8 mouse cellular contexts compared by ENCODE assay signal in genomic region chr7:92903360-92904038, GRCm38 (mm10). TPM values are rescaled to one million over a fixed set of nuclear protein-coding genes. Genes with fewer than 3 reads are reported as not detected.
DNase-seq lines count a peak whose midpoint lies in the region; ATAC-seq lines count a peak whose summit lies in the region.

No protein-coding gene starts in this region.

- H3K9ac ChIP-seq in limb, embryonic 11.5 days (ENCODE audit: low read length), result no peak overlapping the region
- no peak overlapping the region for H3K9ac ChIP-seq in midbrain, embryonic 14.5 days (replicated peaks; ENCODE audit: low read length)

- H3K4me1 ChIP-seq in limb, embryonic 11.5 days (ENCODE audit: control insufficient read depth, insufficient read depth, low read length), result peaks cover 7% of the 10 kb centered on the region; the same call in 1 of the 2 replicates
- H3K4me1 ChIP-seq in midbrain, embryonic 14.5 days (ENCODE audit: control insufficient read depth, insufficient read depth, low read length), result no peaks in the 10 kb centered on the region

- H3K4me3 ChIP-seq in limb, embryonic 11.5 days (ENCODE audit: low read depth, low read length), result no peak overlapping the region
- H3K4me3 ChIP-seq in midbrain, embryonic 14.5 days (replicated peaks; ENCODE audit: low read depth, low read length), result no peak overlapping the region

- H3K27ac ChIP-seq in limb, embryonic 11.5 days (replicated peaks; ENCODE audit: low read depth, low read length), result no peak overlapping the region
- H3K27ac ChIP-seq in midbrain, embryonic 14.5 days (replicated peaks; ENCODE audit: low read depth, low read length), result no peak overlapping the region

- 51% methylated on average over 7 of the region's 7 CpGs for WGBS in limb, embryonic 11.5 days
- 47% methylated on average over 7 of the region's 7 CpGs for WGBS in midbrain, embryonic 14.5 days

- H3K27me3 ChIP-seq in limb, embryonic 11.5 days (ENCODE audit: control insufficient read depth, insufficient read depth, low read length), result no peaks in the 10 kb centered on the region
- no peaks in the 10 kb centered on the region for H3K27me3 ChIP-seq in midbrain, embryonic 14.5 days (ENCODE audit: control insufficient read depth, insufficient read depth, low read length)

- H3K9me3 ChIP-seq in limb, embryonic 11.5 days (ENCODE audit: control insufficient read depth, low read length), result no peaks in the 10 kb centered on the region
- H3K9me3 ChIP-seq in midbrain, embryonic 14.5 days (ENCODE audit: control insufficient read depth, low read length), result no peaks in the 10 kb centered on the region

- H3K36me3 ChIP-seq in limb, embryonic 11.5 days (ENCODE audit: control insufficient read depth, insufficient read depth, low read length), result no peaks in the 10 kb centered on the region
- no peaks in the 10 kb centered on the region for H3K36me3 ChIP-seq in midbrain, embryonic 14.5 days (ENCODE audit: control insufficient read depth, insufficient read depth, low read length)

- DNase-seq in urinary bladder, adult 18-20 months (ENCODE audit: low spot score in 2 of 2), result peak; percentile 19 to 32
- DNase-seq in urinary bladder, postnatal 10 days (ENCODE audit: low spot score), result no peak
- DNase-seq in embryo, embryonic 9.5 days (ENCODE audit: extremely low spot score), result peak; percentile 71
- peak; percentile 73 to 79 for DNase-seq in heart, adult 18-20 months
- peak; percentile 55 for DNase-seq in kidney, adult 11 months
- peak; percentile 84 for DNase-seq in limb, embryonic 11.5 days (ENCODE audit: low spot score)
- DNase-seq in midbrain, embryonic 14.5 days, result peak; percentile 86
- peak; percentile 43 to 63 for DNase-seq in spleen, adult 18-20 months

- H3K4me2 ChIP-seq in limb, embryonic 11.5 days (ENCODE audit: low read depth, severe bottlenecking), result no peak overlapping the region
- no peak overlapping the region for H3K4me2 ChIP-seq in midbrain, embryonic 14.5 days (ENCODE audit: low read length)

- ATAC-seq in limb, embryonic 11.5 days (ENCODE audit: insufficient number of reproducible peaks, low FRiP score, low TSS enrichment, low read depth), result peak; percentile 80
- peak; percentile 88; the same call in 1 of the 2 replicates for ATAC-seq in midbrain, embryonic 14.5 days (ENCODE audit: low FRiP score, low TSS enrichment)

RNA-seq across cellular contexts. Expression of gene Prcp, which starts 29.2 kb away (rescaled TPM):
- 10 to 100 TPM in 1 of 2 experiments, 1 to 10 TPM in 1; 9.1 to 10.9 TPM for total RNA-seq in heart, adult 18-20 months (2021)
- polyA plus RNA-seq in limb, embryonic 11.5 days (2014; fragmentation: Nextera tagmentation; extraction: Ambion mirVana), result 19.3 and 23.5 TPM in 2 replicates
- 13.5 and 17.9 TPM in 2 replicates for polyA plus RNA-seq in midbrain, embryonic 14.5 days (2014; fragmentation: Nextera tagmentation; extraction: Ambion mirVana)

RNA-seq across cellular contexts. Expression of gene Ddias, which starts 29.5 kb away (rescaled TPM):
- total RNA-seq in heart, adult 18-20 months (2021), result under 1 TPM; 0.21 to 0.89 TPM
- 24.0 and 24.1 TPM in 2 replicates for polyA plus RNA-seq in limb, embryonic 11.5 days (2014; fragmentation: Nextera tagmentation; extraction: Ambion mirVana)
- 3.3 and 6.1 TPM in 2 replicates for polyA plus RNA-seq in midbrain, embryonic 14.5 days (2014; fragmentation: Nextera tagmentation; extraction: Ambion mirVana)
